Mouse (Mus musculus): ENCODE results near the gene Mrpl37.
A peak's percentile ranks its signal among the peaks of the same experiment; 100 is the strongest.

Mrpl37 gene

DNA sequence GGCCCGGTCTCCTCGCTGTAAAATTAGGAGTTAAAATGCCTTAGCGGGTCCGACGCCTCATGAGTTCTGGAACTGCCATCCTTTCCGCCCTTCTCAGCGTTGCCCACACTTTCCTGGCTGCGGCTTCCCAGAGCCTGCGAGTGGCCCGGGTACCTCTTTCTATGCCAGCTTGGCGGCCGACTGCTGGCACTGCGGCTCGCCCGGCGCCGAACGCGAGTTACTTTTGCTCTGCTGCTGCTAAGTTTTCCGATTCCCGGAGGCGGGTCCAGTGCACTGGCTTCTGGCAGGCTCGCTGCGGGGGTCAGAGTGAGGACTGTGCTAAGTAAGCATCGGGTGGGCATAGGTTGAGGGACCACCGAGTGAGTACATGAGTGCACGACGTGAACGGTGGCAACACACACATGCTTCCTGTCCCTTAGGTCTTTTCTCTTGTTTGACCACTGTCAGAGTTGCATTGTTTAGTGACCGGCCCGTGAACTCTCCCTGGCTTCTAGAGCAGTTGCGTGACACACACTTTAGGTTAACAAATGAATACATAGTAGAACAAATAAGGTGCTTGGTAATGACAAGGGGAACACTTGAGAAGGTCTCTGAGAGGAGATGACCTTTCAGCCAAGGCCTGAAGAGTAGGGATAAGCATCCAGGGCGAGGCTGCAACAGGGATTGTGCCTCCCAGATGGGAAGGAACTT, 628 bp upstream of the Mrpl37 start:
- peak; percentile 30 for DNase-seq (ENCODE audit: low spot score)

GRCm38 (mm10) chr4:107064394-107065098, 2.1 kb downstream of the Mrpl37 start:
- DNase-seq (ENCODE audit: low spot score), result no peak

DNA sequence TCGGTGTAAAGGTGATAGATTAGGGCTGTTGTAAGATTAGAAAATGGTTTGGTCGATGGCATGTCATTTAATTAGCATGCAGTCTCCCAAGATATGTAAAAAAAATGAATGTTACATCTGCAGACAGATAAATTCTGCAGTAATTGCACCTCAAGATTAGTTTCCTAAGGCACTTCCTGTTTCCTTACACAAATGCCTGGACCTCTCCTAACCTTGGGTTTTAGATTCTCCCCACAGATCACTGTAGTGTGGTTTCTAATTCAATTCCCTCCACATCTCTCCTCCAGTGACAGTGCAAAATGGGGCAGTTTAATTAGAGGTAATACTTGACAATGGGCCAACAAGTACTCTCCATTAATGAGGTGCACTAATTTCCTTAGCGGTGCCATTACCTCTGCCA, 3.5 kb downstream of the Mrpl37 start:
- no peak for DNase-seq (ENCODE audit: low spot score)

DNA sequence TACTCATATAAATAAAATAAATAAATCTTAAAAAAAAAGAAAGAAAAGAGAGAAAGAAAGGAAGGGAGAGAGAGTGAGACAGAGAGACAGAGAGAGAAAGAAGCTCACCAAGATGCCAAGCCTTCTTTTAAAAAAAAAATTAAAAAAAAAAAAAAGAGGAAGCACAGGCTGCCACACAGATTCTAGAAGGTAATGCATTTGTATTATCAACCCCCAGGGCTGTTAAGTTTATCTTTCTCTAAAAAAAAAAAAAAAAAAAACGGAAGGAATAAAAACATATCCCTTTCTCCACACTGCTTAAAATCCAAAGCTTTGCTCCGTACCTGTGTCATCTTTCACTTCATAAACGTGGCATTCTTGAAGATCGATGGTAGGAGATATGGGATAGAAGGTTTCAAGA, 5.1 kb downstream of the Mrpl37 start:
- DNase-seq (ENCODE audit: low spot score), result no peak

GRCm38 (mm10) chr4:107058781-107059180, 7.9 kb downstream of the Mrpl37 start:
- DNase-seq (ENCODE audit: low spot score), result no peak

DNA sequence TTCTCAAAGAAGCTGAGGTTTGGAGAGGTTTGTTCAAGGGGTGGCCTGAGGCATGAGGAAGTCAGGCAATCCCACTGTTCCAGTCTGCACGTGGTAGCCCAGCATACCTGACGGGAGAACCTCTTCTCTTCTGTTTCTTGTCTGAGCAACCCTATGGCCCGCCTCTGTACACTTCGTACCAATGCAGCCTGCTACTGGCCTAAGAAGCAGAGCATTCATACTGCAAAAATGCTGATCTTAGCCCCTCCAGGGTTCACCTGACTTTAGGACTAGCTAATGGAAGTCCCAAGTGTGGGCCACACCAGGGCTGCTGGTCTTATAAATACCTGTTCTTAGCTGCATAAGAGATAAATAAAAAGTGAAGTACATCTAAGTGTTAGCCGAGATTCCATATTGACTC, 8.3 kb downstream of the Mrpl37 start:
- DNase-seq (ENCODE audit: low spot score), result no peak

DNA sequence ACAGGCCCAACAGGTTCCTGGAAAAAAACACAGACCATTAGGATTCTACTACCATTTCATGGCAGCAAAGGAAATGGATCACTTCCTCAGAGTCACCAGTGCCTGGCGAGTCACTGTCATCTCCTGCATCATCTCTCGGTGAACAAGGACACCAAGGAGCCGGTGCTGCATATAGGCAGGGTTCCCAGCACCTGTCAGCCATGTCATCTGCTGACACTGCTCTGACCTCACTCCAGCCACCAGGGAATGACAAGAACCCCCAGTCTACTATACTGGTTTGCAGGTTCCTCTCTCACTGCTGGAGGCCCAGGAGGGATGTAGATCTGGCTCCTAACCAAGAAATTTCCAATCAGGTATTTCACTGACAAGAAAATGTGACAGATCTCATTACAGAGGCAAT, 10.6 kb downstream of the Mrpl37 start:
- DNase-seq (ENCODE audit: low spot score), result no peak

DNA sequence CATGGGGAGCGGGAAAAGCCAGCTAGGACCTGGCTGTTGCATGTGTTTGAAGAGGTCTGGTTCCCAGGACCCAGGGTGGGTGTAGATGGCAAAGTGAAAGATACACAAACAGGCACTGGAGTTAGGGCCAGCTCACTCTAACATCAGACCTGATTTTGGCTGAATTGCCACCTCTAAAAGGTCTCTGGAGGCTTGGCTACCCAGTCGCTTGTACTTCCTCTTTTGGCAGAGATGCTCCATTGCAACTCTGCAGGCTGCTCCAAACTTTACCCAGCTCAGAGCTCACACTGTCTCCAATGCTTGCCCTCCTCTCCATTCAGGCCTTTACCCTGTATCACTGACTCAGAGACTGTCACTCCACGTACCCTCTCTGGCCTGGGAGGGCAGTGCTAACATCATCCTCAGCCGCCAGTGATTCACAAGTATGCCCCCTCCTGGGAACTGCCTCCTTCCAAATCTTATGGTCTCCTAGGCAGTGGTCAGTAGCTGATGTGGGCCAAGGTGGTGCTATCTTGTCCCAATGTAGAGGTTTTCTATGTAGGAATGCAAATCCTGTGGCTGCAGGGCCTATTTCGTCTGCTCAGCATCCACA, 13.6 kb downstream of the Mrpl37 start:
- no peak for DNase-seq (ENCODE audit: low spot score)

DNA sequence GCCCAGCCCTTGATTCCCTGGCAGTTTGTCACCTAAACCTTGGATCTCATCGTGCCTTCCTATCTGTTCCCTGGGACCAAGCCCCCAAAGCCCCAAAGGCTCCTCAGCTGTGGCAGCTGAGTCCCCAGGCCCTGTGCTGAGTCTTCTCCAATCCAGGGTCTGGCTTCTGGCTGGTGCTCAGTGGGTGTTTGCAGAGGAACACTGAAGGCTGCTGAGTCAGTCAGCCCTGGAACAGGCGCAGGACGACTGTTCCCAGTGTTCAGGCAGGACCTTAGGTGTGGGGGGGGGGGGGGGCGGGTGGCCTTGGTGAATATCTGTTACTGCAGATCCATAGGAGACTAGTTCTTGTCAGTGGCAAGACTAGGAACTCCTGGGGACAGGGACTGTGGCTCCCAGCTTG, 14.8 kb downstream of the Mrpl37 start:
- DNase-seq (ENCODE audit: low spot score), result no peak

DNA sequence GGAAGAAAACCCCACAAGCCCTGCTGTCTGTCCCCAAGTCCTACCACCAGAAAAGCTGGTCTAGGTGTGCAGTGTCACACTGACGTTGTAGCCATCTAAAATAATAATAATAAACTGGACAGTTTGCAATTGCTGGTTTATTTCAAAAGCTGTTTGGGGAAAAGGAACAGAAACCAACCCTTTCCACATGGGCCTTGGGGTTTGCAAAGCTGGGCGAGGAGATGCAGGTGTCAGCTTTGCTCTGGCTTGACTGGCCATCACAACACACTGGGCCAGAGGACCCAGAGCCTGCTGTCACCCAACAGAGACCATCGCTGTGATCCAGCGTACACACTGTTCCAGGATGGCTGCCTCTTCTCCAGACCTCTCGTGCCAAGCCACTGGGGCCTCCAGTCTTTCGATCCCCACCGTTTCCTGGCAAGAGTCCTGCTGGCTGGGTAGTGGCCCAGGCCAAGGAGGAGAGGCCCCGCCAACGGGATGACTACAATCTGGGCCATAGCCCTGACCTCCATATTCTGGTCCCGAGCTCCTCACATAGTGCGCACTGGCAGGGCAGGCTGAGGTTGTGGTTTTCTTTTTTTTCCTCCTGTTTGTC, 18.0 kb downstream of the Mrpl37 start:
- DNase-seq (ENCODE audit: low spot score), result peak; percentile 9

- DNase-seq (ENCODE audit: low spot score), result no peak
These were observed 18.9 kb downstream of the Mrpl37 start for GRCm38 (mm10) chr4:107047806-107048205.

DNA sequence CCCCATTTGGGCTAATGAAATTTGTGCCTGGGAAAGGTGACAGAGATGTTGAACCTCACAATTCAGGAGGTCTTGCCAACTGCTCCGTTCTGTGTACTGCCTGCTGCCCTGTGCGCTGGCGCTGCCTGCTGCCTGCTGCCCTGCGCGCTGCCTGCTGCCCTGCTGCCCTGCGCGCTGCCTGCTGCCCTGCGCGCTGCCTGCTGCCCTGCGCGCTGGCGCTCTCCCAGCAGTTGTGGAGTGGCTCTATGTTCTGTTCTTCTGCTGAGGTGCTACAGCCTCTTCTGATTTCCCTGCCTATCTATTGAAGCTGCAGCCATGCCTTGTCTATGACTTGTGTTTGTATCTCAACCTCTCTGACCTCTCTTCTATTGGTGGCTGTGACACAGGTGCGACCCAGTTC, 21.5 kb downstream of the Mrpl37 start:
- no peak for DNase-seq (ENCODE audit: low spot score)

DNA sequence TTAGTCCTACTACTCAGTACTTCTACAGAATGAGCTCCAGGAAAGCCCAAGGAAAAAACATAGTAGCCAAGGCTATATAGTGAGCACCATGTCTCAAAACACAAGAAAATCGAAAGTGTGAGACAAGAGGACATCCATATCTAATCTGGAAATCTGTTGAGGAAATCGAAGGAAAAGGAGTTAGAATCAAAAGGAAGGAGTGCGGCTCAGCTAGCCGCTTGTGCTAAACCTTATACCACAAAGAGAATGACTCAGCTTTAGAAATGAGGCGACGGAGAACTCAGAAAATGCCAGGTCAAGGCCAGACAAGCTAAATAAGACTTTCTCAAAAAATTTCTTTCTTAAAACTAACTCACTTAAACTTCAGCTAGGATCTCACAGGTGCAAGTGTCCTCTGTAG, 24.4 kb downstream of the Mrpl37 start:
- no peak for DNase-seq (ENCODE audit: low spot score)

- DNase-seq (ENCODE audit: low spot score), result no peak
These were observed 27.4 kb downstream of the Mrpl37 start for GRCm38 (mm10) chr4:107039270-107039669.

GRCm38 (mm10) chr4:107038303-107038702, 28.4 kb downstream of the Mrpl37 start:
- DNase-seq (ENCODE audit: low spot score), result no peak

GRCm38 (mm10) chr4:107036985-107037384, 29.7 kb downstream of the Mrpl37 start:
- no peak for DNase-seq (ENCODE audit: low spot score)

- DNase-seq (ENCODE audit: low spot score), result no peak
These were observed 31.0 kb downstream of the Mrpl37 start for GRCm38 (mm10) chr4:107035689-107036088.

GRCm38 (mm10) chr4:107026451-107026850, 40.2 kb downstream of the Mrpl37 start:
- DNase-seq (ENCODE audit: low spot score), result no peak

DNA sequence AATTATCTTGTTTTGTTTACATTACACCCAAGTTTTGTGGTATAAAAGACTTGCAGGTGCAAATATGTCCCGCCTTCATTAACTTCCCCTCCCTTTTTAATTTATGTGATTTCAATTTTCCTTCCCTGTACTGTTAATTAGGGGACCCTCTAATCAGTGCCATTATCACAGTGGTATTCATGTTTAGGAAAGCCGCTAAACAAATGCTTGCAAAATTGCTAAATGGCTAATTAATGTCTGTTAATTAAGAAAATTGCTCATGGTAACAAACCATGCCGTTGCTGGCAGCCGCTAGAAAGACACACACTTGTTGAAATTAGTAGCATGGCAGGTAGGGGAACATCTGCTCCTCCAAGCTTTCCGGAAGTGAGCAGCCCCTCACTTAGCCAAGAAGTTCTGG, 41.3 kb downstream of the Mrpl37 start:
- no peak for DNase-seq (ENCODE audit: low spot score)

- no peak for DNase-seq (ENCODE audit: low spot score)
These were observed 41.8 kb downstream of the Mrpl37 start for GRCm38 (mm10) chr4:107024899-107025298.

DNA sequence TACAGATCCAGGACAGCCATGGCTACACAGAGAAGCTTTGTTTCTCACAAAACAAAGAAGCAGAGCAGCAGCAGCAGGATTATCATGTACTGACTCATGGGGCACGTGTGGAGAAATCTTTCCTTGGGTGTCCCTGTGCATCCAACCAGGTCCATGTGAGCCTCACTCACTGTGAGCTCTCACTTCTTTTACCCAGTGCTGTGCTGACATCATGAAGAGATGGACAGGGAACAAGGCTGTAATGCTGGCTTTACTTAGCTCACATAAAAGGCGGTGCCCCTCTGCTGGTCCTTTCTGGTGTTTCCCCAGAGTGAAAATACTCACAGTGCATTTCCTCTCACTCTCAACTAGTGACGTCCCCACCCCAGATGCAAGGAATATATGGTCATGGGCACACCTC, 45.2 kb downstream of the Mrpl37 start:
- no peak for DNase-seq (ENCODE audit: low spot score)

- DNase-seq (ENCODE audit: low spot score), result no peak
These were observed 46.2 kb downstream of the Mrpl37 start for GRCm38 (mm10) chr4:107020287-107021000.
